Mouse (Mus musculus) hindlimb bud, embryonic 11.5 days (tissue): ENCODE data around the gene Tmem38a.

Experiments used
- DNase-seq: peaks from one replicate; pipeline ENCODE4 v3.0.0-alpha.2; 2012; ENCODE audit warnings: low read depth, low spot score; ENCODE audit errors: extremely low spot score

The Tmem38a gene

GRCm38 (mm10) chr8:72571611-72572473 is at the start of gene Tmem38a:
Tmem38a (plus strand) TSS chr8:72572055.
- DNase-seq: no peak

GRCm38 (mm10) chr8:72532103-72532502 is 39.8 kb upstream of the Tmem38a start:
- DNase-seq: no peak

GRCm38 (mm10) chr8:72534888-72535287 is 37.0 kb upstream of the Tmem38a start:
- DNase-seq: no peak

GRCm38 (mm10) chr8:72539234-72539633 is 32.6 kb upstream of the Tmem38a start:
- DNase-seq: no peak

- DNase-seq: no peak
Observed at GRCm38 (mm10) chr8:72547122-72547801, 24.6 kb upstream of the Tmem38a start.

GRCm38 (mm10) chr8:72547802-72548643 is 23.8 kb upstream of the Tmem38a start, which contains the start of gene Med26:
Med26 (minus strand) TSS chr8:72548270.
- peak; percentile 97 for DNase-seq

- DNase-seq: no peak
Observed at GRCm38 (mm10) chr8:72548644-72549313, 23.1 kb upstream of the Tmem38a start.

GRCm38 (mm10) chr8:72549314-72549892 is 22.5 kb upstream of the Tmem38a start:
- DNase-seq: no peak

GRCm38 (mm10) chr8:72555770-72556169 is 16.1 kb upstream of the Tmem38a start:
- DNase-seq: no peak

GRCm38 (mm10) chr8:72561111-72561689 is 10.7 kb upstream of the Tmem38a start:
- no peak for DNase-seq

- no peak for DNase-seq
Observed at GRCm38 (mm10) chr8:72565970-72566369, 5.9 kb upstream of the Tmem38a start.

GRCm38 (mm10) chr8:72570633-72571610 is 933 bp upstream of the Tmem38a start, which contains the start of gene Smim7:
Smim7 (minus strand) TSS chr8:72571088.
- DNase-seq: peak; percentile 97

- no peak for DNase-seq
Observed at GRCm38 (mm10) chr8:72572507-72572906, 652 bp downstream of the Tmem38a start.

- DNase-seq: no peak
Observed at GRCm38 (mm10) chr8:72573450-72573849, 1.6 kb downstream of the Tmem38a start.

- no peak for DNase-seq
Observed at GRCm38 (mm10) chr8:72575915-72576314, 4.1 kb downstream of the Tmem38a start.

- no peak for DNase-seq
Observed at GRCm38 (mm10) chr8:72577266-72577665, 5.4 kb downstream of the Tmem38a start.

- DNase-seq: no peak
Observed at GRCm38 (mm10) chr8:72577941-72578340, 6.1 kb downstream of the Tmem38a start.

- no peak for DNase-seq
Observed at GRCm38 (mm10) chr8:72579374-72579773, 7.5 kb downstream of the Tmem38a start.
